17 mouse cellular contexts compared by ENCODE assay signal in the genomic region with DNA sequence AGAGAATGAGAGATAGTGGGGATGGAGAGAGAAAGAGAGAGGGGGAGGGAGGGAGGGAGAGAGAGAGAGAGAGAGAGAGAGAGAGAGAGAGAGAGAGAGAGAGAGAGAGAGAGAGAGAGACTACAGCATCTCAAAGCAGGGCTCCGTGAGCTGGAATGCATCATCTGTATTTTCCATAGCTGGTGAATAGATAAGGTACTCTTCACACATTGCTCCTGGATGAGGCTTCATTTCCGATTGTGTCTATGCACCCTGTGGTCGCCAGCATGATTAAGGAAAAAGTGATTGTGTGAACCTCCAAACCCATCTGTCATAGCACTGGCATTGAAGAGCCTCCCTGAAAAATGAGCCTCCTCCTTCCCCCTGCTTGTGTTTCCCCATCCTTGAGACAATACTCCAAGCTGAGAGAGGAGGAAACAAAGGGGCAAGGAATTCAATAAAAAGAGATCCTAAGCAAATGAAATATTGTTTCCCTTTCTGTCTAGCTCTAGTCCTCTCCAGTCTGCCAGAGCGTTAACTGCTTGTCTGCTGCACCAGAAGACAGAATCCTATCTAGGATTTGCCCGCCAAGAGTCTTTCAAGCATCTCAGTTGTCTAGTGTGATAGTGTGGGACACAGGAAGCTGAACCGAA.
A peak's percentile ranks its signal among the peaks of the same experiment; 100 is the strongest.
DNase-seq lines count a peak whose midpoint lies in the region; ATAC-seq and TF ChIP-seq lines count a peak whose summit lies in the region.
"Had no signal": no experiment of that assay in that cellular context is flagged by ENCODE, and none has a peak within 500 bp of the region (broad histone marks: within the 10 kb centered on the region; RNA-seq: fewer than 3 reads in every experiment).

No protein-coding gene starts in this region.

- H3K27ac ChIP-seq in kidney, postnatal 0 days = no peak overlapping the region
- peak overlapping the region; percentile 21 for H3K27ac ChIP-seq in forebrain, embryonic 16.5 days (ENCODE audit: low read length)
- H3K27ac ChIP-seq in hindbrain, embryonic 14.5 days = peak overlapping the region; percentile 79
- H3K27ac ChIP-seq in neural tube, embryonic 14.5 days (ENCODE audit: low read depth, low read length) = peak overlapping the region; percentile 22; the same call in 1 of the 2 replicates
- H3K27ac ChIP-seq: liver, embryonic 15.5 days; stomach, postnatal 0 days had no signal

- no peaks in the 10 kb centered on the region for H3K27me3 ChIP-seq in kidney, postnatal 0 days (ENCODE audit: insufficient read depth, low read length)
- no peaks in the 10 kb centered on the region for H3K27me3 ChIP-seq in forebrain, embryonic 16.5 days (replicated peaks; ENCODE audit: control insufficient read depth, insufficient read depth, low read length)
- H3K27me3 ChIP-seq in hindbrain, embryonic 14.5 days (ENCODE audit: control insufficient read depth, insufficient read depth, low read length) = no peaks in the 10 kb centered on the region
- no peaks in the 10 kb centered on the region for H3K27me3 ChIP-seq in neural tube, embryonic 14.5 days (ENCODE audit: control insufficient read depth, insufficient read depth, low read length)
- H3K27me3 ChIP-seq: liver, embryonic 15.5 days; megakaryocyte, embryonic 14.5 days had no signal

- no peaks in the 10 kb centered on the region for H3K9me3 ChIP-seq in kidney, postnatal 0 days (replicated peaks; ENCODE audit: low read length)
- H3K9me3 ChIP-seq in forebrain, embryonic 16.5 days (ENCODE audit: control insufficient read depth, low read length) = no peaks in the 10 kb centered on the region
- H3K9me3 ChIP-seq in hindbrain, embryonic 14.5 days (ENCODE audit: control insufficient read depth, low read length) = no peaks in the 10 kb centered on the region
- no peaks in the 10 kb centered on the region for H3K9me3 ChIP-seq in neural tube, embryonic 14.5 days (ENCODE audit: control insufficient read depth, low read length)
- H3K9me3 ChIP-seq: liver, embryonic 15.5 days had no signal

- TF ChIP-seq CTCF in kidney, postnatal 0 days (IDR thresholded peaks at IDR 0.05; ENCODE audit: low read depth) = no peak

- H3K4me1 ChIP-seq in kidney, postnatal 0 days (replicated peaks; ENCODE audit: insufficient read depth, low read length) = 0 out of 2 replicates have a peak, but pooled peaks cover 2% of the 10 kb centered on the region
- H3K4me1 ChIP-seq in forebrain, embryonic 16.5 days (replicated peaks; ENCODE audit: control insufficient read depth, insufficient read depth, low read length) = peaks cover 5% of the 10 kb centered on the region
- H3K4me1 ChIP-seq in hindbrain, embryonic 14.5 days (replicated peaks; ENCODE audit: control insufficient read depth, insufficient read depth, low read length) = peaks cover 4% of the 10 kb centered on the region; the same call in 1 of the 2 replicates
- H3K4me1 ChIP-seq in neural tube, embryonic 14.5 days (ENCODE audit: control insufficient read depth, insufficient read depth, low read length) = no peaks in the 10 kb centered on the region
- H3K4me1 ChIP-seq: liver, embryonic 15.5 days; megakaryocyte, embryonic 14.5 days had no signal

- H3K9ac ChIP-seq in kidney, postnatal 0 days (ENCODE audit: low read depth, low read length) = no peak overlapping the region
- no peak overlapping the region for H3K9ac ChIP-seq in forebrain, embryonic 16.5 days (replicated peaks; ENCODE audit: low read depth, low read length)
- peak overlapping the region; percentile 28; the same call in 1 of the 2 replicates for H3K9ac ChIP-seq in hindbrain, embryonic 14.5 days
- H3K9ac ChIP-seq in neural tube, embryonic 14.5 days (replicated peaks; ENCODE audit: low read depth, low read length) = no peak overlapping the region
- H3K9ac ChIP-seq: liver, embryonic 15.5 days had no signal

- DNase-seq in kidney, postnatal 0 days (ENCODE audit: low spot score) = peak; percentile 66
- no peak for DNase-seq in kidney, adult 11 months
- DNase-seq in hindbrain, embryonic 14.5 days (ENCODE audit: low spot score) = peak; percentile 38
- no peak for DNase-seq in right cerebral cortex, adult 18-20 months
- no peak for DNase-seq in kidney, postnatal 10 days
- DNase-seq: gastrocnemius, postnatal 14 days; heart, postnatal 4 days; kidney, adult 2 months; kidney, postnatal 4 days; lung, postnatal 14 days had no signal

- H3K4me2 ChIP-seq in kidney, postnatal 0 days (ENCODE audit: low read length) = no peak overlapping the region
- no peak overlapping the region; the same call in 1 of the 2 replicates for H3K4me2 ChIP-seq in forebrain, embryonic 16.5 days (ENCODE audit: low read length)
- H3K4me2 ChIP-seq in hindbrain, embryonic 14.5 days (replicated peaks) = peak overlapping the region; percentile 22; the same call in 1 of the 2 replicates
- H3K4me2 ChIP-seq in neural tube, embryonic 14.5 days (ENCODE audit: low read depth, low read length) = no peak overlapping the region
- H3K4me2 ChIP-seq: heart, embryonic 11.5 days; liver, embryonic 15.5 days had no signal

- ATAC-seq in kidney, postnatal 0 days (replicated peaks; ENCODE audit: low FRiP score, low read depth) = no peak
- peak; percentile 54 for ATAC-seq in forebrain, embryonic 16.5 days
- ATAC-seq in hindbrain, embryonic 14.5 days (ENCODE audit: low FRiP score) = peak; percentile 51; the same call in 1 of the 2 replicates
- ATAC-seq in neural tube, embryonic 14.5 days (ENCODE audit: low read depth) = no peak; the same call in 1 of the 2 replicates

- H3K36me3 ChIP-seq in kidney, postnatal 0 days (ENCODE audit: insufficient read depth, low read length) = no peaks in the 10 kb centered on the region
- no peaks in the 10 kb centered on the region for H3K36me3 ChIP-seq in forebrain, embryonic 16.5 days (ENCODE audit: control insufficient read depth, insufficient read depth)
- no peaks in the 10 kb centered on the region for H3K36me3 ChIP-seq in hindbrain, embryonic 14.5 days (replicated peaks; ENCODE audit: control insufficient read depth, insufficient read depth)
- H3K36me3 ChIP-seq in neural tube, embryonic 14.5 days (ENCODE audit: control insufficient read depth, insufficient read depth, low read length) = no peaks in the 10 kb centered on the region
- H3K36me3 ChIP-seq: liver, embryonic 15.5 days had no signal

- WGBS in kidney, postnatal 0 days = 35% methylated on average over 6 of the region's 6 CpGs
- WGBS in forebrain, embryonic 16.5 days = 47% methylated on average over 6 of the region's 6 CpGs
- WGBS in hindbrain, embryonic 14.5 days = 35% methylated on average over 6 of the region's 6 CpGs
- WGBS in neural tube, embryonic 14.5 days = 44% methylated on average over 6 of the region's 6 CpGs

- no peak overlapping the region for H3K4me3 ChIP-seq in kidney, postnatal 0 days (replicated peaks; ENCODE audit: low read depth, low read length)
- H3K4me3 ChIP-seq in forebrain, embryonic 16.5 days (replicated peaks; ENCODE audit: low read length) = no peak overlapping the region
- no peak overlapping the region for H3K4me3 ChIP-seq in hindbrain, embryonic 14.5 days (replicated peaks; ENCODE audit: low read length)
- no peak overlapping the region for H3K4me3 ChIP-seq in neural tube, embryonic 14.5 days (ENCODE audit: low read depth, low read length)
- H3K4me3 ChIP-seq: liver, embryonic 15.5 days; megakaryocyte, embryonic 14.5 days; myocyte had no signal

Comparison
In these comparisons a context has a peak if more than half of its experiments do, and no peak if none do; other contexts are left out.
1. DNase-seq: peak in kidney, postnatal 0 days (single experiment) and hindbrain, embryonic 14.5 days (single experiment); none in kidney, adult 11 months (single experiment), right cerebral cortex, adult 18-20 months (single experiment) and kidney, postnatal 10 days (single experiment).
2. ATAC-seq: peak in forebrain, embryonic 16.5 days (single experiment) and hindbrain, embryonic 14.5 days (single experiment); none in kidney, postnatal 0 days (single experiment) and neural tube, embryonic 14.5 days (single experiment).